In the genomic region with DNA sequence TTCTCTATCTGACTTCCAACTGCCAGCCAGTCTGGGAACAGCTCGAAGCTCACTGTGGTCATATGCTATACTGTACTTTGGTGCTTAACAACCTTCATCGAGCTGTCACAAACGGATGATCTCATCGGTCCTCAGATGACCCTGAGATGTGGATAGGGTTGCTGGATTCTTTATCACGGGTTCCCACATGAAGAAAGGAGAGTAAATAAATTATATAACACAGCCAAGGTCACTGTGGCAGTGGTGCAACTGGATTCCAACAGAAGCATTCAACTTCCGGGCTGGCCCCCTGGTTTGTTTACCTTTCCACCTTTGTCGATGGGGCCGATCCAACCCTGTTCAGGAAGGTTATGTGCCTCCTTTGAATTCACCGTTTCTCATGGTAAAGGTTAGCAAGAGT, we compare ENCODE assay signal across 10 mouse cellular contexts.
DNase-seq lines count a peak whose midpoint lies in the region; ATAC-seq lines count a peak whose summit lies in the region.
"Had no signal": no experiment of that assay in that cellular context is flagged by ENCODE, and none has a peak within 500 bp of the region (broad histone marks: within the 10 kb centered on the region; RNA-seq: fewer than 3 reads in every experiment).

No protein-coding gene starts in this region.

- 19% methylated on average over 9 of the region's 9 CpGs for WGBS in kidney, embryonic 15.5 days

- H3K4me3 ChIP-seq in kidney, embryonic 15.5 days (replicated peaks): no peak overlapping the region
- H3K4me3 ChIP-seq: forebrain, embryonic 10.5 days; limb, embryonic 15.5 days had no signal

- H3K4me2 ChIP-seq in kidney, embryonic 15.5 days: no peak overlapping the region
- H3K4me2 ChIP-seq: limb, embryonic 15.5 days had no signal

- peaks cover 14% of the 10 kb centered on the region for H3K4me1 ChIP-seq in kidney, embryonic 15.5 days
- H3K4me1 ChIP-seq: limb, embryonic 15.5 days had no signal

- DNase-seq in gastrocnemius, postnatal 25 days: peak; percentile 40
- no peak for DNase-seq in gastrocnemius, postnatal 14 days
- peak; percentile 33 for DNase-seq in heart, adult 8-10 months (ENCODE audit: low spot score)
- peak; percentile 35 to 50 for DNase-seq in lung, postnatal 4 days
- no peak for DNase-seq in spleen, adult 12 weeks (ENCODE audit: low spot score)
- DNase-seq in right cerebral cortex, postnatal 36 days (ENCODE audit: low spot score in 2 of 2): no peak

- intact Hi-C loops in gastrocnemius, postnatal 14 days (cut with DNase I; ENCODE audit: low total_unique reads): no loop called here

- H3K9ac ChIP-seq in kidney, embryonic 15.5 days: no peak overlapping the region
- H3K9ac ChIP-seq: limb, embryonic 15.5 days had no signal

- H3K9me3 ChIP-seq in kidney, embryonic 15.5 days (replicated peaks): no peaks in the 10 kb centered on the region
- H3K9me3 ChIP-seq: forebrain, embryonic 10.5 days; limb, embryonic 15.5 days had no signal

- no peaks in the 10 kb centered on the region for H3K36me3 ChIP-seq in kidney, embryonic 15.5 days
- H3K36me3 ChIP-seq: forebrain, embryonic 10.5 days; limb, embryonic 15.5 days had no signal

- ATAC-seq in kidney, embryonic 15.5 days (replicated peaks; ENCODE audit: low FRiP score): peak; percentile 52; the same call in 1 of the 2 replicates
- ATAC-seq in erythroid progenitor cell, adult 5-6 weeks (replicated peaks; ENCODE audit: low FRiP score, poor library complexity, severe bottlenecking): no peak

- H3K27ac ChIP-seq in kidney, embryonic 15.5 days: 0 out of 2 replicates have a peak overlapping the region, but pooled peaks have one; percentile 32
- H3K27ac ChIP-seq: forebrain, embryonic 10.5 days; limb, embryonic 15.5 days had no signal

- no peaks in the 10 kb centered on the region for H3K27me3 ChIP-seq in kidney, embryonic 15.5 days
- H3K27me3 ChIP-seq: limb, embryonic 15.5 days had no signal

Comparison
In these comparisons a context has a peak if more than half of its experiments do, and no peak if none do; other contexts are left out.
1. DNase-seq: peak in gastrocnemius, postnatal 25 days (single experiment), heart, adult 8-10 months (single experiment) and lung, postnatal 4 days (2 of 2); none in gastrocnemius, postnatal 14 days (single experiment), spleen, adult 12 weeks (single experiment) and right cerebral cortex, postnatal 36 days (0 of 2).